Mouse (Mus musculus): ENCODE results near the gene Alk.
A peak's percentile ranks its signal among the peaks of the same experiment; 100 is the strongest.

The Alk gene

DNA sequence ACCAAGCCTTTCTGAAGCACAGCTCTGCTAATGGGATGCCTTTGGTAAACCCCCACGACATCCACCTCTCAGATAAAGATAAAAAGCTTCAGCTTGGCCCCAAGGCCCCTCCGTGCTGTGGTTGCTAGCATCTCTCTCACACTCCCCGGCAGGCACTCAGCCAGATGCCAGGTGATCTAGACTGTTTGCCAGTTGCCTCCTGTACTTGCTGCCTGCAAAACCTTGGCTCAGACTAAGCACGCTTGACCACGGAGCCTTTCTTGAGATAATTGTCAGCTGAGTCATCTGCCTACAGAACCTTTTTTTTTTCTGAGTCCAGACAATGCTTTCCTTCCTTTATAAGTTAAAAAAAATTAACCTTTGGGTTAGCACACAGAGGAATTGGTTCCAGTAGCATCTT is 486.1 kb downstream of the Alk start:
- peak; percentile 14 for DNase-seq

DNA sequence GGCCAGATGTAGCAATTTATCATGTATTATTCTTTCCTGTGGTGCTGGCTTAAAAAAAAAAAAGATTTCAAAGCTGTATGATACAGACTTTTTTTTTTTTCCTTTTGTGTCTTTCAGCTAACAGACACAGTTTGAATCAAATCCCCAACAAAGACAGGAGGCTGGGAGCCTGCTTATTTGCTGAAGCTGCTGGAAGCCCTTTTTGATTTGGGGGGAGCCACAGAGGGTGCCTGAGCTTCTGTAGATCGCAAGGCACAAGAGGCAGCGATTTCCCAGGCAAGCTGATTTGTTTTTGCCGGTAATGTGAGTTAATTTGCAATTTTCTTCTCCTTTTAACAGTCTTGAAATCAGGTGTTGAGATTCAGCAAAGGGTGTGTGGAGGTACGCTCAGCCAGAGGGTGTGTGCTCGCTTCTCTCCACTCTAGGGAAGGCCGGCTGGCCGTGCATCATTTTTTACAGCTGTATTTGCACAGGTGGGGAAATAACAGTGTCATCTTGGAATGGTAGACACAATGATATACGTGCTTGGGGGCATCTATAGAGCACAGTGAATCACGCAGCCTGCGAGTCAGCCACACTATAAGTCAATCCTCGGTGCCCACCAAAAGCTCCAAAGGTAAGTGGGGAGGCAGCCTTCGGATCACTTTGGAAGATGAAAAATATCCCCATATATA is 489.0 kb downstream of the Alk start:
- DNase-seq: no peak

DNA sequence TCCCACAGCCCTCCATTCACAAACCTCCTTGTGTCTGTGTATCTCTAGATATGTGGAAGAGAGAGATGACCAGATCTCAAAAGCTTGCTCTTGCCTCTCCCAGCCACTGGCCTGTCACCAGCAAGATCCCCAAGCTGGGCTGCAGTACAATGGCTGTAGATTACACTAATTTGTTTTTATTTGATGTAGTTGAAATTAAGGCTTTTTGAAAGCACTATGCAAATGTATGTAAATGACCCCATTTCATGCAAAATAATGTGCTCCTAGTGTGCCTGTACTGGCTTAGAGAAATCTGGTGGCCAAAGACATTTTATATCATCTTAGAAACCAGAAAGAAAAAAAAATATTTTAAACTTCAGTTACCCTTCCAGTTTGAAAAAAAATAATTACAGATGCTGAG is 492.4 kb downstream of the Alk start:
- no peak for DNase-seq

DNA sequence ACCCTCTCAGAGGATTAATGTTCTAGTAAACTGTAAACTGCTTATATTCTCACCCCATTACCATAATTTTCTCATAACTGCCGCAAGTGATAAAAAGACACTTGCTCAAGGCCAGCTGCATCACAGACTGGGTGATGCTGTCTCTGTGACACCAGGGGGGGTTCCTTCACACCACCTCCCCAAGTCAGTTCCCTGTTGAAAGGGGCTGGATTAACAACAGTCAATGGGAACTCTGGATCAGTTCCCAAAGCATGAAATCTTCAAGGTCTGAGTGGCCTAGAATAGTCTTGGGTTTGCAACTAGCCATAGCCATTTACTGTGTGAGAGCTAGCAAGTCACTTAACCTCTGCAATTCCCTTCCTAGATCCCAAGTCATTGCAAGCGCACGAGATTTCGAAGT is 492.9 kb downstream of the Alk start:
- DNase-seq: no peak

DNA sequence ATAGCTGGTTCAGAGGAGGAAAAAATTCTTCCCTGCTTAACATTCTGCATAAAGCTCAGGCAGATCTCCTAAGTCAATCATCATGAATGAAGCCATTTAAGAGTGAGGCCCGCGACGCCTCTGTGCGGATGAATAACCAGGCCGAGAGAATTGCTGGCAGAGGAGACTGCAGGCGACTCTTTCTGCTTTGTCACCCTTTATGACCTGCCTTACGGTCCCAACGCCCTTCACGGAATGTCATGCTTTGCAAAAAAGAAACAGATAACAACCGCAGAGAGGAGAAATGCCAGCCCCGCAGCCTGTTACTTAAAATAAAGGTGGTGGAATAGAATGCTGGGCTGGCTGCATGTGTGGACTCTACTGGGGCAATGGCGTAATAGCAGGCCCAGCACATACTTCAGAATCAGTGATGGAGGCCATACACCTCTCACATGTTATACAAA is 517.1 kb downstream of the Alk start:
- DNase-seq: peak; percentile 6

DNA sequence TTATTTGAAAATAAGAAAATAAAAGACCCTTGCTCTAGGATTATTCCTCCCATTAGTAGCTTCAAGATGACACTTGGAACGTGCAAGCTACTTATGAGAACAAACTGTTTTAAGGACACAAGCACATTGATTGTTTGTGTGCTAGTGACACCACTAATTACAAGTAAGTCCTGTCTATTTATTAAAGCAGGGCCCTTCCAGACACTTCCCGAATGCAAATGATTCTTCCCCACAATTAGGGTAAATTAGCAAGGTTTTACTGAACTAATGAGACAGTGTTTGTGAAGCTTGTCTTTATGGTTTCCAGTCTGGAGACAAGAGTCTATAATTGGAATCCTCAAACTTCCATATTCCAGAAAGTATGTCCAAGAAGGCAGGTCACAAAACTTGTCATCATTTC is 523.0 kb downstream of the Alk start:
- no peak for DNase-seq

DNA sequence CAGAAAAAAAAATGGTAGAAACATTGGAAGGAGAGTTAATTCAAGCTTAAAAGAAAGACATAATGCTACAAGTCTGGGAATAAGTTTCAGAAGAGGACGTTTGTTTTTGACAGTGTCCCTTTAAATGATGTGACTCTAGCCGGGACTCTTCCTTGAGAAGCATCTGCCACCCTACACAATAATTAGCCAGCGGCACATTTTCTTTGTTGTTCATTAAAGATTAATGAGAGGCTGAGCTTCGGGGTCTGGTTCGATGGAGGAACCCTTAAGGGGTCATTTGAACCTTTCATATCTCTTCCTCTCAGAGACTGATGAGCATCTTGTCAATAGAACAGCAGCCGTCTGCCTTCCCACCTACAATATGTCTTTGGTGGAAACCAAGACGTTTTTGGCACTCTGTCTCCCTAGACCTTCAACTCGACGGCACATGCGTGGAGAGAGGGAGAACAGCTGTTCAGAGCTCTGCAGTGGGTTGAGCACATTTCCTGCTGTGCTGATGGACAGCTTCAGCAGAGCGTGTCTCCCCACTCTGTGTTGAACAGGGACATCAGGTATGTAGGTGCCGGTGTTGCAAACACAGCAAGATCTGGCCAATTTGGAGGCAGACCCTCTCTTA is 528.0 kb downstream of the Alk start:
- DNase-seq: no peak

DNA sequence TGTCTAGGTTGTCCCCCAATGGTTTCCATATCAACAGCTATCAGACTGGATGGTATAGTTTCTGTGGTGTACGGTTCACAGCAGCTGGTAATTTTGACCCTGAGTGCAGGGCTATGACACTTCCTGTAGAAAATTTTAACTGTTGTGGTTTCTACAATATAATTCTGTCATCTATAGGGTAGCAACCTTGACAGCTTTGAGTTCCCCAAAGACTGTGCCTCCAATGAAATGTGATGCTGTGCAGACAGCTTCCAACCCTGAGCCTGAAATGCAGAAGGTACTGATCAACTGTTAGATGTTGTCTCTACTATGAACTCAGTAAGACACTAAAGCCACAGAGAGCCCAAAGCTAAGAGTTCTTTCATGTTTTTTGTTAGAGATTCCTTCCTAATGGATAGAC is 532.6 kb downstream of the Alk start:
- DNase-seq: no peak

DNA sequence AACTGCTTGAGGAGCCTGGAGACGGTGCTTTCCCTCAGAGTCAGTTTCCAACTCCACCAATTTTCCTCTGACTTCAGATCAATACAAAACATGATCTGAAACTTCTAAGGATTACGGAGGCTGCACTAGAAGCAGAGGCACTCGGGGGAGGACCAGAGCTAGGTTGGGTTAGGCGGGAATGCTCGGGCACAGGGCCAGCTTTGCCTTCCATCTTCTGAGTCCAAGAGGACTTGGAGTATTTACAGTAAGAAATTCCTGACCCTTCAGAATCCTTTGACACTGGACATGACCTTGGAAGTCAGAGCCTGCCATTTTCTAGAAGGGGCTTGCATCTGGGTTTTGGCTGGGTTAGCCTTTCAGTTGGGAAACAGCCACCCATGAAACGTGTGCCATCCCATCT is 536.3 kb downstream of the Alk start:
- no peak for DNase-seq

DNA sequence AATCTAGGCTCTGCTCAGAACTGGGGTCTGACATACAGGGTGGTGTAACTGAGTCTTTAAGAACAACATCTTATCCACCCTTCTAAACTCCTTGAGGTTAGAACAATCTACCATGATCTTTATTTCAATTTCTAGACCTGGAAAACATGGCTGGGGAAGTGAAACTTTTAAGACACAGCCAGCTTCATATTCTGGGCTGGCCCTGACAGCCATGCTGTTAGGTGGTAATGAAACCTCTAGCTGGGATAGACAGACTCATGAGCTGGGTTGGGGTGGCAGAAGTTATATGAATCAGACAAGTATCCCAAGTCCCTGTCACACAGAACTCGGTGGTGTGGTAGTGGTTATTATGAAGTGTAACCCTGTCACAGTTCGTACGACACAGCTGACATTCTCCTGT is 541.4 kb downstream of the Alk start:
- DNase-seq: no peak

DNA sequence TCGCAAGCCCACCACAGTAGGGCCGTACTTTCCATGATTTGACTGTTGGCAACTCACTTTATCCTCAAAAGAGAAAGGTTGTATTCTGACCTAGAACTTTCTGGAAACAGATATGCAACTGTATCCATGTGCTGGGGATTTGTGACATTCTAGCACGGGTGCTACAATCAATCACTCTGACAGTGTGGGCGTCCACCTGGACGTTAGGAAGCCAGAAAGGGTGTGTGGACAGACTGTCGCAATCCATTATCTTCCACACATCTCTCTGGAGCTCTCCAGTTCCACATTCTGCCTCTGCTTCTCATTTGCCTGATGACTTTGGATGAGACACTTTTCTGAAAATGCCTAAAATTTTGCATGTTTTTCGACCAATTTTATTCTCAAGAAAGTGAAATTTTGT is 545.1 kb downstream of the Alk start:
- DNase-seq: no peak

DNA sequence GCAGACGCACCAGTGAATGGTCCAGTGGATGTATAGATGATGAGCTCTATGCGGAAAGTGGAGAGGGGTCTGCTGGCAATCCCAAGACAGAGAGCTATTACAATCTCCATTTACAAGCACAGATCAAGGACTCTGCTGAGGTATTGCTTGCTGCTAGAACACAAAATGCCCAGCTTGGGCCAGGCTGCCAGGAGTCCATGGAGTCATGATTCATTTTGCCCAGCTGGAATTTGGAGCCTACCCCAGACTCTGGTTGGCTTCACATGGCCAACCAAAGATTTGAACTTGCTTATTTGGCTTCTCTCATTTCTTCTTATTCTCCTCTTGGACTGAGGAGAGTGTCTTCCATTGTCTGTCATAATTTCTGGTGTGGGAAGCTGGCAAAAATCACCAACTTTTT is 558.8 kb downstream of the Alk start:
- DNase-seq: peak; percentile 37

DNA sequence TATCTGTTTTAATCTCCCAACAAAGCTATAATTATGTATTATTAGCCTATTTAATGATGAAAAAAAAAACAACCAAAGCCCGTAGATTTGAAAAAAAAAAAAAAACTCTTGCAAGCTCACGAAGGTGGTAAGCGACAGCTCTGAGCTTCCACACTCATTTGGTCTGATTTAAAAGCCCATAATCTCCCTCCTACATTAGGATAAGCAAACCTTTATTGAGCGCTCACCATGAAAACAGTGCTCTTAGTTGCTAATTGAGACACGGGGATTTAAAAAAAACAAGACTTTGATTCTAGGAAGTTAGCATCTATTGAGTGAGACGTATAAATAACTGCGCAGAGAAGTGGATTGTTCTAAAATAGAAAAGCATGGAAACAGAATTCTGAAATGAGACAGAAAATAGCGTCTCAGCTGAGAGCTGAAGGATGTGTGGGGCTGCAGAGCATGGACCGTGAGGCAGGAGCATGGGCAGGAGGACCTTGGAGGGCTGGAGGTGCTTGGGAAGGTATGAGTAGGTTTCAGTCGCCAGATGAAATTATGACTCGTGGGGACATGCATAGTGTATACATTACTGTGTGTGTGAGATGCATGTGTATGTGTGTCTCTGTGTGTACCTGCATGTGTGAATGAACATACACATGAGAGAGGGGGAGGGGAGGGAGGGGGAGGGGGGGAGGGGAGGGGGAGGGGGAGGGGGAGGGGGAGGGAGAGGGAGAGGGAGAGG is 560.6 kb downstream of the Alk start:
- peak; percentile 16 for DNase-seq

DNA sequence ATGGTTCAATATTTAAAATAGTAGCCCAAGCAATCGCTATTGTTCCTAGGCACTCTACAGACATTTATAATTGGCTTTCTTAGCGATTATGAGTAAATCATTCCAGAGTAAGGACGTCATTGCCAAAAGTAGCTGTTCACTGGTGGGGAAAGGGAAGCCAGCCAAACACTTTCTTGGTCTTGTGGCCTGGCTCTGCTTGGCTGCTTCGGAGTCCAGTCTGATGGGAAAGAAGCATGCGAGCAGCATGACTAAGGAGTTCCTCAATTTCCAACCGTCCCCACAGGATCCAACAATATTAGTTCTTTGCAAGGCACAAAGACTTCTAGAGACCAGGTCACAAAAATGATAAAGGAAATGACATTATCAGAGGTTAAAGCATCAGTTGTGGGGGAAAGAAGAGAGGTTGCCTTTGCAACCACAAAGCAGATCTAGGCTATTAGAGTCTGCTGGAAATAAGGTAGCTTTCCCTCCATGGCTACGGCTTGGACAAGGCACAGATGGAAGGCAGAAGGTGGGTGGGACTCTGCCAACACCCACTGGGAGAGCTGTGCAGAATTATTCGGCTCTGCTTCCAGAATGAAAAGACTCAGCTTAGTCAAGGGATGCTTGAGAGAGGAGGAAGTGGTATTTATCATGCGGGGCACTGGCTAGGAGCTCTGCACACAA is 561.3 kb downstream of the Alk start:
- peak; percentile 92 for DNase-seq

DNA sequence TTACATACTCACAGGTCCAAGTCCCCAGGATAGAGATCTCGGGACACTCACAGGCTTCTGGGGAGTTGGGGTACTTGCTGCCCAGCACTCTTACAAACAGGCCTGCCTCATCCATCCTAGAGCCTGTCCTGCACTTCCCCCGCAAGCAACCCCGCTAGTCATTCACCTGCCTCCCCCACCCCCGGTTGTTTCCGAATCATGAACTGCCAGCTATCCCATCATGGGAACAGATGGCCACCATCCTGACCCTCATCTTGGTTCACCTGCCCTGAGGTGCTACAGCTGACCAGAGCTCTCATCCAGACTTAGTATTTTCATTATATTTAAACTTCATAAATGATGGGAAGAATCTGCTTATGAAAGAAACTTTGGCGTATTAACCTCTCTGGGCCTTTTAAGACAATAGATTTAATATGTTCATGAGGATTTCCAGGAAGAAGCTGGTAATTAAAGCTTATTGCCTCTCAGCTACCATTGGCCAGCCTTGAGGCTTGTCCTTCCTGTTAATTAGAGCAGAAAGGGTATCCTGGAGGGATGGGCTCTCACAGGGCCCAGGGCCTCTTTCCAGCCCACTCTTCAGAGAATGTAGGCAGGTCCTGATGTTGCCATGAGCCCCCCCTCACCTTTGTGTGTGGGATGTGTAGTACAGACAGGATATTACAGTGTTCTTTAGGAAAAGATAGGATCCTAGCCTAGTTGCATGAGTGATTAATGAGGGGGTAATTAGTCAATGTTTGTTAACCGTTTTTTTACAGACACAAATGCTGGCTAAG is 565.1 kb downstream of the Alk start:
- DNase-seq: no peak

DNA sequence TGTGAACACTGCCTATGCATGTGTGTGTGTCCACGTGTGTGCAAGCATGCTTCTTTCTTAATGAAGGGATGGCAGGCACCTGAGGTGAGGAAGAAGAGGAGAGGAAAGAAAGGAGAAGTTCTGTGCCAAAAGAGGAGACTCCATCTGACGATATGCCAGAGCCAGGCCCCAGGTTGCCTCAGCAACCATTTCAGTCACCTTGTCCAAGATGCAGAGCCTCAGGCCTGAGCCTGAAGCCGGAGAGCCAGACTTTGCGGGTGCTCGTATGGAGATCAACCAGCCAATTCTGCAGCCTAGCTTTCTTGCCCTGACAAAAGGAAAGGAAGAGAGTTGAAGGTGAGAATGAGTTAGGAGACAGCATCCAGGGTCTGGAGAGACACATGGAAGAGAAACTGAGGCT is 566.1 kb downstream of the Alk start:
- DNase-seq: no peak

DNA sequence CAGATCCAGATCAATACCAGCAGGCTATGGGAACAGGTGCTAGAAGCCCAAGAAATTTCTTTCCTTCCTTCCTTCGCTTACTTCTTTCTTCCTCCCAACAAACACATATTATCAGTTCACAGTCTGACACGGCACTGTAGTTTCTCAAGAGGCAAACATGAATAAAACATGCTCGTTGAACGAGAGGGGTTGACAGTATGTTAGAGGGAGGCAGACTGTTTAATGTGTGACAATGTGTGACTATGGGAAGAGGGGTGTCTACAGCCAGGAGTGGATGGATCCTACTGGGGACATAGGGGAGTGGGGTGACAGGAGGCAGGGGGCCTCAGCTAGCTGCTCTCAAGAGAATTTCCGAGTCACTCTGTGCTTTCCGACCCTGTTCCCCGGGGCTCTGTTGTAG is 573.8 kb downstream of the Alk start:
- DNase-seq: no peak

DNA sequence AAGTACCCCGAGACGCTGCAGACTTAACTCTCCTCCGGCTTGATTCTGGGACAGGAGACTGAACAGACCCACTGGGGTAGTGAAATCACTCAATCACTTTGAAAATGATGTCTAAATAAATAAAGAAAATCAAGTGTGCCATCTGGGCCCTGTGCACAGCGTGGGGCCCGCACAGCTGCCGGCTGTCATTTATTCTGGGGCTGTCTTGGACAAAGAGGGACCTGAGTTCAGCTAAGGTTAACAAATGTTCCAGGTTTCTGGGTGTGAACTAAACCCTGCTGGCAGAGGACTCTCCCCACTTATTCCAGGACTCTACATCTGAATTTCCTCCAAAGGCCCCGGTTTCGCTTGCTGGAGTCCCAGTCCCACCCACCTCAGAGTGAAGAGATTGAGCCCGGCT is 581.1 kb downstream of the Alk start:
- no peak for DNase-seq

DNA sequence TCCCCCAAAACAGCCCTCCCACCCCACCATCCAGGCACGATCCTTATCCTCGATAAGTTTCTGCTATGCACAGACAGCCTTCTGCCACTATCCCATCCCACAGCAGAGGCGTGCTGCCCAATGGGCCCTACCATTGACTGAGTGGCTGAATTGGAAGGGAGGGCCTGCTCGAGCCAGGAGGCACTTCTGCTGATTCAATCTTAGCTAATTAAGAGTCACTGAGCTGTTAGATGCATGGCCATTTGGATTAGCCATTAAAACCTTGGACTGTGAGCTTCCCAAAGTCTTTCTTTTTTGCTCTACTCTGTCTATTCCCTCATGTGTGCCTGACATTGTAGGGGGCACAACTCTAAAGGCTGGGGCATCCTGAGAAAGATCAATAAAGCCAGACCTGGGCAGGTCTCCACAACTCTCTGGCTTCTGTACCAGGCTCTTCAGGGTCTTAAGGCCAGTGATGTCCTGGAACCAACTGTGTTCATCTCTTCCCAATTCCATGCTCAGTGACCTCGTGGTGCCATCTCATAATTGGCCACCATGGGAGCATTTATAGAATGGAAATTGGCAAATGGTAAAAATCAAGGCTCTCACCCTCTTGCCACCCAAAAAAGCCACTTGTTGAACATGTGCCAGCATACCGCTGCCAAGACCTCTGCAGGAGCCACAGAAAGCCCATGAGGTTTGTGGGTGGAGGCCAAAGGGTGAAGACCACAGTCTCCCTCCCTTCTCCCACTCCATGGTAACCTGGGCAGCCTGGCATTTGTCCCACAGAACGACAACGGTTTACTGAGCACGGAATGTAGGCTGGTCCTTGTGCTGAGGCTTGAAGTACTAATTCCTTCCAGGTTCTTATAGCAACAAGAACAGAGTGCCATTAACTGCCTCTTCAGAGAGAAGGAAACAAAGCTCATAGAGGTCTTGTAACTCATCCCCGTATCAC is 582.4 kb downstream of the Alk start:
- no peak for DNase-seq

DNA sequence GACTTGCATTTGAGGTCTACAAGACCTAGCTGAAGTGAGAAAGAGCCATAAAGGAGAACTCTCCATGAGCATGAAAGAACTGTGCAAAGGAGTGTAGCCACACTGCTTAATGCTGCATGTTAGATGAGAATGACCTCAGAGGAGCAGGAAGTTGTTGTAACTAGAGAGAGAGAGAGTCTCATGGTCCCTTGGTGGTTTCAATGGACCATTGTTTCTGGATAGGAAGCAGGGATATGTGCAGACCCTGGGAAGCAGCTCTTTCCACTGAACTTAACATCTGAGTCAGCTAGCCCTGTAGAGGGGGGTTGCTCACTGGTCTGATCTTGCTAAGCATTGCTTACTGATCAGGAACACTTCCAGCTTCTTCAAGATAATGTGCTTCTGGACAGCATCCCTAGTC is 587.1 kb downstream of the Alk start:
- no peak for DNase-seq

DNA sequence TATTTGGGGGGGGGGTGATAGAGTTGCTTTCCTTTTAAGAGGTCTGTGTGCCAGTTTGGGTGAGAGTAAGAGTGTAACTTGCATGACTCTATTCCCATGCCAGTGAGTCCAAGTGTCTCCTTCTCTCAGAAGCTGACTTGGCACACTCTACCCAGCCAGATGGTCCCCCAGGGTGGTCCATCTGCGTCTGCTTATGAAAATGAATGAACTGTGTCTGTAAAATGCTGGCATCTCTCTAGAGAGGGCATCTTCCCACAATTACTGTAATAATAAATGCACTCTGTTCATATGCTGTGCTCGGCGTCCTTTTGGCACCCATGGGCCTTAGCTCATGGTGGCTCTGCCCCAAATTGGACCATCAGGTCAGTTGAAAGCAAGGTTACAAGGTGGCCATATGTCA is 589.2 kb downstream of the Alk start:
- peak; percentile 91 for DNase-seq

DNA sequence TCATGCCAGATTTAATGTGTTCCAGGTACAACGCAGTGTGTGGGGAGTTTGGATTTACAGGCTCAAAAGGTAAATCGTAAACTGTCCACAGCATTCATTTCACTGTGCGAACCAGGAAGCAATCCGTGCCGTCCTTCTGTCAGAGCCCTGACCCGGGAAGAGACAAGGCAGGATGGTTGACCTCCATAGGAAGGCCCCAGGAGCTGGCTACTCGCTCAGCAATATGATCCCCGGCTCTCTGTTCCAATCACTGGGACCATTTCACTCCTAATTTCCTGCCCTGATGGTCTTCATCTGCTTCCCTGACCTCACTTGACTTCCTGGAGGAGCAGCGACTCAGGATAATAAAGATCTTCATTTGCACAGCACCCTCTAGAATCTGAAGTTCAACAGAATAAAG is 591.7 kb downstream of the Alk start:
- no peak for DNase-seq
